Mouse (Mus musculus): ENCODE data around the gene Dolpp1.

- TF ChIP-seq GATA1 (IDR thresholded peaks at IDR 0.05; ENCODE audit: low read length): no peak
- no peak for TF ChIP-seq TAL1 (IDR thresholded peaks at IDR 0.05; ENCODE audit: low read length)
These were observed 11.8 kb downstream of the Dolpp1 start for GRCm38 (mm10) chr2:30403870-30404269.
